Mouse (Mus musculus) kidney, embryonic 16.5 days (tissue): ENCODE results near the gene Gimap1. TPM values are rescaled to one million over a fixed set of nuclear protein-coding genes. Genes with fewer than 3 reads are reported as not detected.

Experiments used
- ATAC-seq: fragments of 200-750 bp; cut with Nextera tagmentation; 2 replicates; pipeline ENCODE4 v1.8.0; 2017; ENCODE audit warnings: moderate TSS enrichment; ENCODE audit not compliant: low FRiP score, low TSS enrichment
- H3K27ac ChIP-seq: fragments of 300-500 bp; sonication (generic); 2 replicates; pipeline ENCODE4 v1.5.1; 2014; ENCODE audit warnings: low read length
- H3K27me3 ChIP-seq: fragments of 300-500 bp; sonication (generic); 2 replicates; pipeline ENCODE4 v1.6.1; 2014; ENCODE audit warnings: low read length, control low read depth, mixed read lengths; ENCODE audit not compliant: insufficient read depth
- H3K36me3 ChIP-seq: fragments of 300-500 bp; sonication (generic); 2 replicates; pipeline ENCODE4 v1.6.1; 2014; ENCODE audit warnings: low read length, control low read depth, mixed read lengths; ENCODE audit not compliant: insufficient read depth
- H3K4me1 ChIP-seq: fragments of 300-500 bp; sonication (generic); 2 replicates; pipeline ENCODE4 v1.6.1; 2014; ENCODE audit warnings: low read length, control low read depth, mixed read lengths; ENCODE audit not compliant: insufficient read depth
- H3K4me2 ChIP-seq: fragments of 300-500 bp; sonication (generic); replicated peaks from 2 replicates; pipeline ENCODE4 v1.6.1; 2014; ENCODE audit warnings: low read depth, low read length
- H3K4me3 ChIP-seq: fragments of 300-500 bp; sonication (generic); 2 replicates; pipeline ENCODE4 v1.5.1; 2014; ENCODE audit warnings: mild to moderate bottlenecking, low read length
- H3K9ac ChIP-seq: fragments of 300-500 bp; sonication (generic); replicated peaks from 2 replicates; pipeline ENCODE4 v1.6.1; 2014; ENCODE audit warnings: low read length
- H3K9me3 ChIP-seq: fragments of 300-500 bp; sonication (generic); 2 replicates; pipeline ENCODE4 v1.6.1; 2016; ENCODE audit warnings: low read length, control low read depth
- WGBS: fragments of 180-500 bp; shearing (Covaris S2); extraction: QIAGEN DNeasy Blood & Tissue Kit; methylation state at CpG from one replicate; pipeline ENCODE4 v1.1.7; 2014; 5-methylcytosine and 5-hydroxymethylcytosine counted together
- polyA plus RNA-seq: library from polyadenylated mRNA; unstranded; fragments of >200 nt; fragmentation: Nextera tagmentation; extraction: Ambion mirVana; gene quantifications from 2 replicates; pipeline ENCODE4 v1.2.1, GENCODE M21; 2015

Gene Gimap1
- polyA plus RNA-seq = 39.5 and 43.2 TPM in 2 replicates

DNA sequence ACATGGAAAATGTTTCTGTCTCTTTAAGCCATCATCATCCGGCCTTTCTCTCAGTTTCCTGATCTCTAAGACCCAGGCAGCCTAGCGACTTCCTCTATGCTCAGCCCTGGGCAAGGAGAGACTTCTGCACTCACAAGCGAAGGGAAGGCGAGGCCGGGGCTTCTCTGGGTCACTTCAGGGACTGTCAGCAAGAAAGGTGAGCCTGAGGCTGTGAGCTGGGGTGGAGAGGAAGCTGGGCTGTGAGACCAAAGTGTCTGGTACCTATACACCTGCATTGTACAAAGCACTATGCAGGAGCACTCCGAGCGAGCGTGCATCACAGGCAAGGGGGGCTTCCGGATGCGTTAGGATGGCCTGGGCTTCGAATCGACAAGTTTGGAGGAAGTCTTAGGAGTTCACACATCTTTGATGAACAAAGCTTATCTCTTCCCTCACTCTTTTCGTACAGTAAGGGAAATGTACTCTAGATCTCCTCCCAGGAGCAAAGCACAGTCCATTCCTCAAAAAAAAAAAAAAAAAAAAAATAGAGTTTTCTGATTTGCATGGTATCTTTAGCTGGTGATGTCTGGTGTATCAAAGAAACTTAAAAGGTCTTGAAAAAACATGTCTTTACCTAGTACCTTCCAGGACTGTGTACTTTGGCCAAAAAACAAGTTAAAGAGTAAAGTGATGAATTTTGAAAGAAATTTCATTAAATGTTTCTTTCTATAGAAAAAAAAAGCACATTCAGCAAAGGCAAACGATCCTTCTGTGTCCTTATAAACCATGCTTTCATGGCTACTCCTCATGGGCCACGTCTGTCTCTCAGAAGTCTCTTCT is at the start of gene Gimap1:
Gene Gimap1, plus strand, starts transcription at position 94 of the 819 bp plus-strand sequence.
- WGBS = 70% methylated on average over 15 of the region's 15 CpGs
- H3K4me2 ChIP-seq = peak within 1 kb of the TSS; percentile 90

DNA sequence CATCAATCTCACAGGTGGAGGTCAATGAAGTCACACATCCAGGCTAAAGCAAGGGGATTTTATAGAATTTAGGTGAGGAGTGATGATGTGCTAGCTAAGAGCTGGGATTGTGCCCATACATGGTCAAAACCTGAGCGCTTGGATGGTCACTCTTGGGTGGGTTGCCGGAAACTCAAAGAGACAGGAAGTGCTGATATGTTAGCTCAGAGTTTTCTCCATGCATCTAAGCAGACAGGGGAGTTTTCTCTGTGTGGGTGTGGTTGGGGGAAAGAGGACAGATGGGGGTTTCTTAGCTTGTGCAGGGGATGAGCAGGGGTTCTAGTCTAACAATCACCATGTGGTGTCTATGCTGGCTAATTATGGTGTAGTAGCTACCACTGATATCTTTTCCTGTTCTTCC is 49.5 kb upstream of the Gimap1 start:
- H3K27me3 ChIP-seq = no peaks in the 10 kb centered on the region
- no peaks in the 10 kb centered on the region for H3K9me3 ChIP-seq
- no peak overlapping the region for H3K4me3 ChIP-seq
- no peaks in the 10 kb centered on the region for H3K36me3 ChIP-seq
- H3K27ac ChIP-seq = no peak overlapping the region
- no peaks in the 10 kb centered on the region for H3K4me1 ChIP-seq
- H3K4me2 ChIP-seq = no peak overlapping the region
- 76% methylated on average over 2 of the region's 2 CpGs for WGBS
- H3K9ac ChIP-seq = no peak overlapping the region
- no peak for ATAC-seq

More for the DNA sequence above, at the start of gene Gimap1:
- H3K9ac ChIP-seq = peak within 1 kb of the TSS; percentile 56
- peaks cover 10% of the 10 kb centered on the region for H3K27me3 ChIP-seq
- H3K36me3 ChIP-seq = no peaks in the 10 kb centered on the region
- H3K27ac ChIP-seq = peak within 1 kb of the TSS; percentile 84; the same call in 1 of the 2 replicates
- no peaks in the 10 kb centered on the region for H3K9me3 ChIP-seq
- H3K4me3 ChIP-seq = peak within 1 kb of the TSS; percentile 35
- peaks cover 17% of the 10 kb centered on the region for H3K4me1 ChIP-seq
- no peak for ATAC-seq

DNA sequence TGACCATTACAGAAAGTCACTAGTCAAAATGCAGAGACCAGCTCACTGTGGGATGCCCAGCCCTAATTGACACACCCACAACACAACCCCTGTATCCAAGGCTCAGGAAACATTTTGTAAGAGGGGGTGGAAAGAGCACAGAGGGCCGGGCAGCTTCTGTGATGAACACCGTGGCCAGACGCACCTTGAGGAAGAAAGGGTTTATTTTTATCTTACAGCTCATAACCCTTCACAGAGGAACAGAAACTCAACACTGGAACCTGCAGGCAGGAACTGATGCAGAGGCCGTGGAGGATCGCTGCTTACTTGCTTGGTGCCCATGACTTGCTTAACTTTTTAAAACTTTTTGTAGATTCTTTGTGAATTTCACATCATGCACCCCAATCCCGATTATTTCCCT is 45.9 kb upstream of the Gimap1 start:
- Histone ChIP-seq H3K36me3 (no peaks in the 10 kb centered on the region), H3K9me3 (peaks cover 2% of the 10 kb centered on the region; the same call in 1 of the 2 replicates), H3K9ac (no peak overlapping the region), H3K27me3 (no peaks in the 10 kb centered on the region), H3K4me2 (no peak overlapping the region), H3K27ac (no peak overlapping the region), H3K4me1 (no peaks in the 10 kb centered on the region), H3K4me3 (no peak overlapping the region)
- no peak for ATAC-seq
- 80% methylated on average over 6 of the region's 6 CpGs for WGBS

DNA sequence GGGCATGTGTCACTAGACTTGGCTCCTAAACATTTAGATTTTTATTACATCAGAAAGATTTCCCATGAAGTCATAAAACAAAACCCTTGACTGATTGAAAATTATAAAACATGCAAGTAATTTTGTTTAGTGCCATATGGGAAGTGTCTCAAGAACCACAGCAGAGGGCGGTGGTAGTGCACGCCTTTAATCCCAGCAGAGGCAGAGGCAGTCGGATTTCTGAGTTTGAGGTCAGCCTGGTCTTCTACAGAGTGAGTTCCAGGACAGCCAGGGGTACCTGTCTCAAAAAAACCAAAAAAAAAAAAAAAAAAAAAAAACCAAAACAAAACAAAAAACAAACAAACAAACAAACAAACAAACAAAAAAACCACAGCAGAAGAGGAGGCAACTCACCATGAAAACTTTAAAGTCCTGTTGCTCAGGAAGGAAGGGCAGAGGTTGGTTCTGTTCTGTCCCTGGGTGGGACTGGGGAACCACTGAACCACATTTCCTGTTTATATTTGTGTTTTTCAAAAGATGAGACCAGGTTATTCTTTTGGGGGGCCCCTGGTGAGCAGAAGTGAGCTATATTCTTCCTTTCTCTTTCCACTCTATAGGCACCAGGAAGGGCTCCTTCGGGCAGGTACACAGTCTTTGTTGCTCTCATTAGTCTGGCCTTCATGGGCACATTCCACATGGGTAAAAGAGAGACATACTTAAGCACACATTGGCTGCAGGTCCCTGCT is 41.9 kb upstream of the Gimap1 start:
- H3K4me3 ChIP-seq = no peak overlapping the region

DNA sequence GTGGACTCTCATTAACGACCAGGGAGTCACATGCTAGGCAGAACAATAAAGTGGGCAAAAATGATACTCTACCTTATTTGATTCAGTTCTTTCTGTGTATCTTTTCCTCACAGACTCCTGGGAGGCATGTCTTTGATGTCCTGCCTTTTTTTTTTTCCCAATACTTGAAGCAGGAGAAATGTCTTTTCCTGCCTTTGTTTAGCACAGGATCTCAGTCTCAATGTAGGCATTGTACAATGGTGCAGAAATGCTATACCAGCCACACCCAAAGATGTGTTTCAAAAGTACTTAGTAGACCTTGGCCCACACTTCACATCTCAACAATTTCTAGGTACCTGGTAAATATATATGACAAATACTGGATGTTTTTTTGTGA is 41.3 kb upstream of the Gimap1 start:
- H3K27ac ChIP-seq = peak overlapping the region; percentile 74; the same call in 1 of the 2 replicates
- WGBS = 48% methylated on average over 1 of the region's 1 CpGs

More for the DNA sequence above, 41.9 kb upstream of the Gimap1 start:
- H3K9ac ChIP-seq = no peak overlapping the region
- H3K9me3 ChIP-seq = peaks cover 2% of the 10 kb centered on the region; the same call in 1 of the 2 replicates
- no peaks in the 10 kb centered on the region for H3K27me3 ChIP-seq
- no peak for ATAC-seq
- H3K4me2 ChIP-seq = no peak overlapping the region
- H3K4me1 ChIP-seq = no peaks in the 10 kb centered on the region
- H3K27ac ChIP-seq = peak overlapping the region; percentile 74; the same call in 1 of the 2 replicates
- 80% methylated on average over 4 of the region's 4 CpGs for WGBS
- H3K36me3 ChIP-seq = no peaks in the 10 kb centered on the region

DNA sequence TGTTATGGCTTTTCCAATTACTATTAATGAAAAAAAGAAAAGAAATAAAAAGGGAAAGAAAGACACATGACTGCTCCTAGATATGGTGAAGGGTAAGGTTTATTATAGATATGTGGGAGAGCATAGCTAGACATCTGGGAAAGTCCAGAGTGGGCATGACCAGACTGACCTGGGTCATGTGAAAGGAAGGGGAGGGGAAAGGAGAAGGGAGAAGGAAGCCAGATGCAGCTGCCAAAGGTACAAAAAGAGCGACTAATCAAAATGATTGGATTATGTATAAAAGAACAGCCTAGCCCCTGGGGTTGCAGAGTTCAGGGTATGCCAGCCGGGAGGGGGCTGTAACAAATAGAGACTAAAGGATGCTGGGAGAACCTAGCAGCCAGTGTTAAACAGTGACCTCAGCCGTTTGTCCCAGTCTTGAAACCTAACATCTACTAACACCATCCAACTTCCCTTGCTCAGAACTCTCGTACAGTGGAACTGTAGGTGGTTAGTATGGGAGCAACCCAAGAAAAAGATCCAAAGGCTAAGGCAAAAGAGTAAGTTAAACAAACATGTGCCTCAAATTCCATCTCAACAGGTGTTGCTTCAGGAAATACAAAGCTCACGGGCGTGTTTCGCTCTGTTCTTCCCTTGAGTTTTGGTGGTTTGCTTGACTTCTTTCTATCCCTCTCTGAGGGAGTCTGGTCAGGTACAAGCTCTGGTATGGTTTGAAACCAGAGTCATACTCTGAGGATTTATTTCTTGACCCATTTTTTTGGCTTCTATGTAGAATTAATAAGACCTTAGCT is 40.6 kb upstream of the Gimap1 start:
- ATAC-seq = no peak
- peak overlapping the region; percentile 54 for H3K27ac ChIP-seq
- WGBS = 84% methylated on average over 7 of the region's 7 CpGs
- H3K36me3 ChIP-seq = no peaks in the 10 kb centered on the region
- H3K4me2 ChIP-seq = no peak overlapping the region
- peaks cover 2% of the 10 kb centered on the region; the same call in 1 of the 2 replicates for H3K9me3 ChIP-seq
- no peak overlapping the region for H3K4me3 ChIP-seq
- no peak overlapping the region for H3K9ac ChIP-seq
- no peaks in the 10 kb centered on the region for H3K4me1 ChIP-seq
- no peaks in the 10 kb centered on the region for H3K27me3 ChIP-seq

More for the DNA sequence above, 41.3 kb upstream of the Gimap1 start:
- Histone ChIP-seq H3K4me1 (no peaks in the 10 kb centered on the region), H3K9ac (no peak overlapping the region), H3K4me3 (no peak overlapping the region), H3K27me3 (no peaks in the 10 kb centered on the region), H3K36me3 (no peaks in the 10 kb centered on the region), H3K9me3 (peaks cover 2% of the 10 kb centered on the region; the same call in 1 of the 2 replicates), H3K4me2 (no peak overlapping the region)
- ATAC-seq = no peak

DNA sequence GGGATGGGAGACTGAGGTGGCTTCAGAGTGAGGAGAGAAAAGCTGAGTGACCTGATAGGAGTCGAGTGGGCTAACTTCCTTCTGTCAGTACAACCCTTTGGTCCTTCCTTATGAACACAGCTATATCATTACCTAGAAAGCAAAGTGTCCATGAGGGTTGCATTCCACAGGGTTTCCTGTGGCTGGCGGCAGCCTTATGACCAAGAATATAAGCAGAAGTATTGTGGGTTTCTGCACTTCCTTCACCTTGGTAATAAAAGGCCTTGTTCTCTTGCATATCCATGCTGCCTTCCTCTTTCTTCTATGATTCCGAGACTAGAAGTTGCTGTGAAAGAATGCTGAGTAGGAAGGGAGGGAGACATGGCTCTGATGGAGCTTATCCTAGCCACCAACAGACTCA is 40.0 kb upstream of the Gimap1 start:
- no peaks in the 10 kb centered on the region for H3K36me3 ChIP-seq
- H3K4me2 ChIP-seq = no peak overlapping the region
- 87% methylated on average over 3 of the region's 3 CpGs for WGBS
- peaks cover 2% of the 10 kb centered on the region; the same call in 1 of the 2 replicates for H3K9me3 ChIP-seq
- H3K27ac ChIP-seq = peak overlapping the region; percentile 54
- H3K4me1 ChIP-seq = no peaks in the 10 kb centered on the region
- H3K4me3 ChIP-seq = no peak overlapping the region
- no peak for ATAC-seq
- no peaks in the 10 kb centered on the region for H3K27me3 ChIP-seq
- H3K9ac ChIP-seq = no peak overlapping the region

DNA sequence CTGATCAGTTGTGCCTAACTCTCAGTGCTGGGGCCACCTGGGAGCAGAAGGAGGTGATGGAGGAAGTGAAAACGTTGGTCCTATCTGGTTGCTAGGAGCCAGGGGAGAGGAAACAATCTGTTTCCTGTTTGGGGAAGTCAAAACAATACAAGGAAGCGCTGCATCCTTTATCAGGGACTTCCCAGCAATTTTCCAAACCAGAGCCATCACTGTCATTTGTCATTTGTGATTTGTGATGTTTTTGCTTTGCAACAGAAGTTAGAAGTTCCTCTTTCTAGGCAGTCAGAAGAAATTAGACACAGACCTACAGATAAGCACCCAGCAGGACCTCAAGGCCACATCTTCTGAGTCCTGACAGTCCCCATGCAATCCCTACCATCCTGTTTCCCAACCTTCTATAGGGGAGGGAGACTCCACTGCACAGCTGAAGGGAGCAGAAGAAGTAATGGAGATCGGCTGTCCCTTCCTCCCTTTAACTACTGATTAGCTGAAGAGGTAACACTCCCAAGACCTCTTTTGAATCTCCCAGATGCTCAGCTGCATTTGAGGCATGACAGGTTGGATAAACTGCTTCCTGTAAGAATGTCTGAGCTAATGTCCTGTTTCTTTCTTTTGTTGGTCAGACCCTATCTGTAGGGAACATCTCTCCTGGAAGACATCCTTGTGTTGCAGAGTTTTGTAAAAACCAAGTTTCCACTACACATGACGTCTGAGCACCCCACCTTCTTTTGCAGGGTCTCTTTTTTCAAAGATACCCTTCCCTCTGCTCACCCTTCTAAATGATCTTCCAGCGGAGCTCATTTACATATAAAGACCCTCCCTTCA is 38.4 kb upstream of the Gimap1 start:
- H3K36me3 ChIP-seq = no peaks in the 10 kb centered on the region
- no peaks in the 10 kb centered on the region for H3K9me3 ChIP-seq
- peak; percentile 58 for ATAC-seq
- H3K4me1 ChIP-seq = no peaks in the 10 kb centered on the region
- 40% methylated on average over 5 of the region's 5 CpGs for WGBS
- H3K27me3 ChIP-seq = no peaks in the 10 kb centered on the region
- H3K4me3 ChIP-seq = no peak overlapping the region
- H3K9ac ChIP-seq = no peak overlapping the region
- peak overlapping the region; percentile 79 for H3K27ac ChIP-seq
- H3K4me2 ChIP-seq = no peak overlapping the region

DNA sequence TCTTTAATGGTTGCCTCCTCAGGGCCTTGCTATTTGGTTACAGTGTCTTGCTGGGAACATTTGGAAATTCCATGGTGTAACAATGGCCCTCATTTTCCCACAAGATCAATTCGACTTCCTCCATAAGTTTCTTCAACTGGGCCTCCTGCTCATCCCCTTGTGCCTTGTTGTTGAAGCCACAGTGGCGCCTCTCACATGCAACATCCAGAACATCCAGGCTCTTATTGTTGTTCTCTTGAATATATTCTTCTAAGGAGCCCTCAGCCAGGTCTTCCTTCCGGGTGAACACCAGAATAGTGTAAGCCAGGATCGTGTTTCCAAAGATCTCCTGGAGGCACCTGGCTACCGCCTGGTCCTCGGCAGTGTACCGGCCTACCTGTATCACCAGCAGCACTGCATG is 36.7 kb upstream of the Gimap1 start:
- WGBS = 87% methylated on average over 7 of the region's 7 CpGs
- Histone ChIP-seq H3K27ac (peak overlapping the region; percentile 79; the same call in 1 of the 2 replicates), H3K9me3 (no peaks in the 10 kb centered on the region), H3K4me2 (no peak overlapping the region), H3K4me1 (no peaks in the 10 kb centered on the region), H3K27me3 (no peaks in the 10 kb centered on the region), H3K36me3 (no peaks in the 10 kb centered on the region), H3K4me3 (no peak overlapping the region), H3K9ac (no peak overlapping the region)
- ATAC-seq = no peak
